Mouse (Mus musculus): ENCODE results near the gene Gpx3. TPM values are rescaled to one million over a fixed set of nuclear protein-coding genes. Genes with fewer than 3 reads are reported as not detected.

The Gpx3 gene
- polyA plus RNA-seq, 1 experiment, result 2.0 TPM

DNA sequence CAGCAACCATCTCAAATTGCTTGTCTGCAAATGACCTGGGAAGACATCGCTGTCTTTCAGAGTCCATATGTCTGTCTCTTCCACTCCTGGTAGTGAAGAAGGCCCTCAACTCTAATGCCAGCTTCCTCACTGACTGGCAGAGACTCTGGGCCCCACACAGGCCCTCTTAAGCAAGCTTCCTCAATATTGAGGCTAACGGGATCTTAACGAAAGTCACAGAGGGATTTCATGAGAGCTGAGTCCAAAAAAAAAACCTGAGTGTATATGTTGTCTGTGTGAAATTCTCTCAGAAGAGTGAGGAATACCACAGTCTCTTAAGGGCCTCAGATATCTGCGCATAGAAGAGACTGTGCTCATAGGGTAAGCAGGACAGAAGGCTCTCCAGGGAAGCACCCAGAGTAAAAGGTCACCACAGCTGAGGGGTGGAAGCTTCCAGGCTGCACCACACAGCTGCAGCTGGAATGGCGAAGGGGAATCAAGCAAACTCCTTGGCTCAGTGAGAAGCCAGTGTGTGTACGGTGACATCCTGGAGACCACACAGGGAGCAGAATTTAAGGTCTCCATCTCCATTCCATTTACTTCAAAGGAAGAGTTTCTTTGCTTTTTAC lies 18.8 kb downstream of the Gpx3 start:
- H3K4me3 ChIP-seq (ENCODE audit: insufficient read depth, poor library complexity, severe bottlenecking), result no peak overlapping the region
- TF ChIP-seq MAX (IDR thresholded peaks at IDR 0.05) (no peak), FOSL1 (IDR thresholded peaks at IDR 0.05; ENCODE audit: insufficient read depth, low read length, poor library complexity, severe bottlenecking) (no peak), CEBPB (IDR thresholded peaks at IDR 0.05; ENCODE audit: low read depth) (no peak), CTCF (IDR thresholded peaks at IDR 0.05; ENCODE audit: control insufficient read depth, insufficient read depth, insufficient read length) (no peak), USF1 (IDR thresholded peaks at IDR 0.05; ENCODE audit: low read depth) (no peak), MYOG (IDR thresholded peaks at IDR 0.05; ENCODE audit: control insufficient read depth, extremely low read depth, insufficient read length) (no peak), MYOD1 (IDR thresholded peaks at IDR 0.05; ENCODE audit: control insufficient read depth, insufficient read length, low read depth) (no peak)
- no peaks in the 10 kb centered on the region for H3K79me3 ChIP-seq (ENCODE audit: low read depth)
- peaks cover 56% of the 10 kb centered on the region for H3K36me3 ChIP-seq (ENCODE audit: control insufficient read depth, insufficient read depth)
- no peak overlapping the region for H3ac ChIP-seq (ENCODE audit: control insufficient read depth, insufficient read length, low read depth)
- no peaks in the 10 kb centered on the region for H3K27me3 ChIP-seq (ENCODE audit: control insufficient read depth, insufficient read depth, insufficient read length)
- H3K79me2 ChIP-seq (ENCODE audit: control insufficient read depth, insufficient read depth), result no peaks in the 10 kb centered on the region

DNA sequence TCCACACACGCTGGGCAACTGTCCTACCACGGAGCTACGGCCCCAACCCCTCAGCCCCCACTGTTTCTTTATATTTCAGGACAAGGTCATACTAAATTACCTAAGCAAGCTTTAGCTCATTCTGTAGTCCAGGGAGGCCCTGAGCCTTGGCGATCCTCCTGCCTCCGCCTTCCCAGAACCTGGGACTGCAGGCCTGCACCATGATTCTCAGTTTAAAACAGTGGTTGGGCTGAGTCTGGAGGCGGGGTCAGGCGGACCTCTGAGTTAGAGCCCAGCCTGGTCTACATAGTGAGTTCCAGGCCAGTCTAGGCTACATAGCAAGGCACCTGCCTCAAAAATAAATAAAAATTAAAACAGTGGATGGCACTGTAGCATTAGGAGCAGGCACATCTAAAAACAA lies 19.5 kb downstream of the Gpx3 start:
- Histone ChIP-seq H3K27me3 (ENCODE audit: control insufficient read depth, insufficient read depth, insufficient read length) (no peaks in the 10 kb centered on the region), H3K36me3 (ENCODE audit: control insufficient read depth, insufficient read depth) (peaks cover 60% of the 10 kb centered on the region), H3K79me3 (ENCODE audit: low read depth) (no peaks in the 10 kb centered on the region), H3K79me2 (ENCODE audit: control insufficient read depth, insufficient read depth) (no peaks in the 10 kb centered on the region), H3ac (ENCODE audit: control insufficient read depth, insufficient read length, low read depth) (no peak overlapping the region), H3K4me3 (ENCODE audit: insufficient read depth, poor library complexity, severe bottlenecking) (no peak overlapping the region)
- no peak for TF ChIP-seq MYOD1 (IDR thresholded peaks at IDR 0.05; ENCODE audit: control insufficient read depth, insufficient read length, low read depth)
- TF ChIP-seq MAX (IDR thresholded peaks at IDR 0.05), result no peak
- TF ChIP-seq CEBPB (IDR thresholded peaks at IDR 0.05; ENCODE audit: low read depth), result no peak
- TF ChIP-seq MYOG (IDR thresholded peaks at IDR 0.05; ENCODE audit: control insufficient read depth, extremely low read depth, insufficient read length), result no peak
- TF ChIP-seq USF1 (IDR thresholded peaks at IDR 0.05; ENCODE audit: low read depth), result no peak

DNA sequence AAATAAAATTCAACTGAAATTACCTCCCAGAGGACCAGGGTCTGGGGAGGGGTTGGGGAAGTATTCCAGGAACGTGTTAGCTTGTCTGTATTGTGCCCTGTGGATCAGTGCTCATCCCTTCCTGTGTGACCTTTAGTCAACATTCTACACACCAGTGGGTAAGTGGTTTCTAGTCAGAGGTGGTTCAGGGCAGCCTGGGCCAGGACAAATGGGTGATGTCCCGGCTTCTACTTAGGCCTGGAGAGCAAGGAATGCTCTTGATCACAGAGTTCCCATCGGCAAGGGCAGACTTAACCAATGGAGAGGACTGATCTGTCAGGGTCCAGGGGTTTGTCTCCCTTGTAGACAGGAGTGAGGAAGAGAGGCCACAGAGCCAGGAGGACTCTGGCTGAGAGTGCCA lies 20.2 kb downstream of the Gpx3 start:
- Histone ChIP-seq H3K27me3 (ENCODE audit: control insufficient read depth, insufficient read depth, insufficient read length) (no peaks in the 10 kb centered on the region), H3K79me3 (ENCODE audit: low read depth) (no peaks in the 10 kb centered on the region), H3K36me3 (ENCODE audit: control insufficient read depth, insufficient read depth) (peaks cover 59% of the 10 kb centered on the region), H3K79me2 (ENCODE audit: control insufficient read depth, insufficient read depth) (no peaks in the 10 kb centered on the region), H3ac (ENCODE audit: control insufficient read depth, insufficient read length, low read depth) (no peak overlapping the region), H3K4me3 (ENCODE audit: insufficient read depth, poor library complexity, severe bottlenecking) (no peak overlapping the region)
- TF ChIP-seq MYOD1 (IDR thresholded peaks at IDR 0.05; ENCODE audit: control insufficient read depth, insufficient read length, low read depth) (no peak), FOSL1 (IDR thresholded peaks at IDR 0.05; ENCODE audit: insufficient read depth, low read length, poor library complexity, severe bottlenecking) (no peak), CTCF (IDR thresholded peaks at IDR 0.05; ENCODE audit: control insufficient read depth, insufficient read depth, insufficient read length) (no peak), MAX (IDR thresholded peaks at IDR 0.05) (no peak), CEBPB (IDR thresholded peaks at IDR 0.05; ENCODE audit: low read depth) (no peak), MYOG (IDR thresholded peaks at IDR 0.05; ENCODE audit: control insufficient read depth, extremely low read depth, insufficient read length) (no peak), USF1 (IDR thresholded peaks at IDR 0.05; ENCODE audit: low read depth) (no peak)

DNA sequence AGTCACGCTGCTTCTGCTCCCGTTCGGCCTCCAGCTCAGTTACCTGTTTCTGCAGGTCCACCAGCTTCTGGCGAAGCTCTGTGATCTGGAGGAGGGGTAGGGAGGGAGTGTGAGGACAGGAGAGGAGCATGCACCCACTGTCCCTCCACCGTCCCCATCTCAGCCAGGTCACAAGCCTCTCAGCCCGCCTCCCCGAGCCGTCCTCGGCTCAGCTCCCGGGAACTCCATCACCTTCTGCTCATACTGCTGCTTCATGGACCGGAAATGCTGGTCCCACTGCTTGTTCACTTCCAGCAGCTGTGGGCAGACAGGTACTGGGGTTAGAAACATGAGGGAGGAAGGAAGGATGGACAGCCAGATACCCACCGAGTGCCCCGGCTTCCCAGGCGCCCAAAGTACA lies 21.9 kb downstream of the Gpx3 start:
- TF ChIP-seq CTCF (IDR thresholded peaks at IDR 0.05; ENCODE audit: control insufficient read depth, insufficient read depth, insufficient read length) (no peak), MYOG (IDR thresholded peaks at IDR 0.05; ENCODE audit: control insufficient read depth, extremely low read depth, insufficient read length) (no peak), FOSL1 (IDR thresholded peaks at IDR 0.05; ENCODE audit: insufficient read depth, low read length, poor library complexity, severe bottlenecking) (no peak), CEBPB (IDR thresholded peaks at IDR 0.05; ENCODE audit: low read depth) (no peak), MYOD1 (IDR thresholded peaks at IDR 0.05; ENCODE audit: control insufficient read depth, insufficient read length, low read depth) (no peak), MAX (IDR thresholded peaks at IDR 0.05) (no peak), USF1 (IDR thresholded peaks at IDR 0.05; ENCODE audit: low read depth) (no peak)
- peaks cover 57% of the 10 kb centered on the region for H3K36me3 ChIP-seq (ENCODE audit: control insufficient read depth, insufficient read depth)
- no peaks in the 10 kb centered on the region for H3K79me2 ChIP-seq (ENCODE audit: control insufficient read depth, insufficient read depth)
- no peak overlapping the region for H3ac ChIP-seq (ENCODE audit: control insufficient read depth, insufficient read length, low read depth)
- no peaks in the 10 kb centered on the region for H3K27me3 ChIP-seq (ENCODE audit: control insufficient read depth, insufficient read depth, insufficient read length)
- H3K4me3 ChIP-seq (ENCODE audit: insufficient read depth, poor library complexity, severe bottlenecking), result no peak overlapping the region
- no peaks in the 10 kb centered on the region for H3K79me3 ChIP-seq (ENCODE audit: low read depth)

- Histone ChIP-seq H3K27me3 (ENCODE audit: control insufficient read depth, insufficient read depth, insufficient read length) (no peaks in the 10 kb centered on the region), H3K4me3 (ENCODE audit: insufficient read depth, poor library complexity, severe bottlenecking) (no peak overlapping the region), H3K79me2 (ENCODE audit: control insufficient read depth, insufficient read depth) (no peaks in the 10 kb centered on the region), H3ac (ENCODE audit: control insufficient read depth, insufficient read length, low read depth) (no peak overlapping the region), H3K36me3 (ENCODE audit: control insufficient read depth, insufficient read depth) (peaks cover 59% of the 10 kb centered on the region), H3K79me3 (ENCODE audit: low read depth) (no peaks in the 10 kb centered on the region)
- no peak for TF ChIP-seq FOSL1 (IDR thresholded peaks at IDR 0.05; ENCODE audit: insufficient read depth, low read length, poor library complexity, severe bottlenecking)
- TF ChIP-seq CTCF (IDR thresholded peaks at IDR 0.05; ENCODE audit: control insufficient read depth, insufficient read depth, insufficient read length), result peak; percentile 44
These were observed 25.3 kb downstream of the Gpx3 start for GRCm38 (mm10) chr11:54927346-54928140.

Measured in C2C12 (cell line).